11 mouse cellular contexts compared by ENCODE assay signal in the genomic region with DNA sequence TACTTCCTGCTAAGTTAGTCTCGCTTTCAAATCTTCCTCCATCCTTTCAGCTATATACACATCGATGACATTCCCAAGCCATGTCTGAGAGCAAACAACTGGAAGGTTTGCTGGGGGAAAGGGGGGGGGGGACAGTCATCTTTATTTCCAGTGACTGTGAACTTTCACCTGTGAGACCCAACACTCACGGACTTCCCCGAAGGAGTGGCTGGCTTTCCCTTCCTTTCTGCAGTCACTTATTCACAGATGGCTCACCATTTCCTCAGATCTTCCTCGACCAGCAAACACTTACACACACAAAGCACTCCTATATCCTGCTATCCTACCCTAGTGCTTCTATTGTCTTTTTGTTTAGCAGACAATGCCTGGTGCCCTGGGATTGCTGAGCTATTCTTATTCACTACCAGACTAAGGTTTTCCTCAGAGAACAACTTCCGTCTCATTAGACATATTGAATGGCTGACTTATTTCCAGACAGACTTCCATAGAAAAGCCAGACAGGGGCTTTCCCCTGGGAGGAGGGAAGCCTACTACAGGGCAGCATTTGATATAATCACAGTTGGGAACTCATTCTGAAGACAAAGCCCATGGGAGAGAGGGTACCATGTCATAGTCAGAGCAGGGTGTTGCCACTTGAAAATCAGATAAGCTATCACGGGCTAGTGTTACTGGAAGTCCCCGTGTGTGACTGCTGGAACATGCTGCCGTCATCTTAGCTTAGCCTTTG. TPM values are rescaled to one million over a fixed set of nuclear protein-coding genes. Genes with fewer than 3 reads are reported as not detected.
DNase-seq lines count a peak whose midpoint lies in the region; ATAC-seq and TF ChIP-seq lines count a peak whose summit lies in the region.
"Had no signal": no experiment of that assay in that cellular context is flagged by ENCODE, and none has a peak within 500 bp of the region (broad histone marks: within the 10 kb centered on the region; RNA-seq: fewer than 3 reads in every experiment).

No protein-coding gene starts in this region.

- H3K36me3 ChIP-seq in liver, embryonic 13.5 days: no peaks in the 10 kb centered on the region
- H3K36me3 ChIP-seq in hindbrain, embryonic 10.5 days: no peaks in the 10 kb centered on the region
- H3K36me3 ChIP-seq in neural tube, embryonic 11.5 days (ENCODE audit: control insufficient read depth, insufficient read depth, low read length): no peaks in the 10 kb centered on the region
- H3K36me3 ChIP-seq in stomach, postnatal 0 days (ENCODE audit: control insufficient read depth, insufficient read depth, low read length): no peaks in the 10 kb centered on the region

- H3K9ac ChIP-seq in liver, embryonic 13.5 days: no peak overlapping the region
- H3K9ac ChIP-seq in neural tube, embryonic 11.5 days (ENCODE audit: low read length): no peak overlapping the region
- no peak overlapping the region for H3K9ac ChIP-seq in stomach, postnatal 0 days (ENCODE audit: low read length)

- 37% methylated on average over 9 of the region's 9 CpGs for WGBS in liver, embryonic 13.5 days (ENCODE audit: insufficient replicate concordance)
- 40% methylated on average over 9 of the region's 9 CpGs for WGBS in hindbrain, embryonic 10.5 days
- WGBS in neural tube, embryonic 11.5 days: 31% methylated on average over 9 of the region's 9 CpGs
- 43% methylated on average over 9 of the region's 9 CpGs for whole genome bisulfite sequencing in stomach, postnatal 0 days

- H3K4me2 ChIP-seq in liver, embryonic 13.5 days: peak overlapping the region; percentile 21; the same call in 1 of the 2 replicates
- no peak overlapping the region for H3K4me2 ChIP-seq in neural tube, embryonic 11.5 days (ENCODE audit: low read depth)
- H3K4me2 ChIP-seq in stomach, postnatal 0 days (replicated peaks; ENCODE audit: low read depth): no peak overlapping the region

- TF ChIP-seq EP300 in stomach, postnatal 0 days (optimal IDR thresholded peaks at IDR 0.05): no peak

- H3K27ac ChIP-seq in liver, embryonic 13.5 days: peak overlapping the region; percentile 31; the same call in 1 of the 2 replicates
- H3K27ac ChIP-seq in hindbrain, embryonic 10.5 days: peak overlapping the region; percentile 73
- peak overlapping the region; percentile 24; the same call in 1 of the 2 replicates for H3K27ac ChIP-seq in neural tube, embryonic 11.5 days (ENCODE audit: low read depth, low read length)
- no peak overlapping the region for H3K27ac ChIP-seq in stomach, postnatal 0 days (replicated peaks)

- H3K4me3 ChIP-seq in liver, embryonic 13.5 days (replicated peaks): no peak overlapping the region
- H3K4me3 ChIP-seq in hindbrain, embryonic 10.5 days: peak overlapping the region; percentile 18
- H3K4me3 ChIP-seq in neural tube, embryonic 11.5 days (ENCODE audit: low read depth, low read length): no peak overlapping the region
- no peak overlapping the region for H3K4me3 ChIP-seq in stomach, postnatal 0 days (ENCODE audit: low read depth, low read length)

- peaks cover 71% of the 10 kb centered on the region for H3K4me1 ChIP-seq in liver, embryonic 13.5 days (replicated peaks)
- H3K4me1 ChIP-seq in hindbrain, embryonic 10.5 days (replicated peaks): peaks cover 29% of the 10 kb centered on the region
- 0 out of 2 replicates have a peak, but pooled peaks cover 2% of the 10 kb centered on the region for H3K4me1 ChIP-seq in neural tube, embryonic 11.5 days (ENCODE audit: control insufficient read depth, insufficient read depth, low read length)
- no peaks in the 10 kb centered on the region for H3K4me1 ChIP-seq in stomach, postnatal 0 days (replicated peaks; ENCODE audit: control insufficient read depth, insufficient read depth)

- ATAC-seq in liver, embryonic 13.5 days (ENCODE audit: low read depth): no peak
- ATAC-seq in neural tube, embryonic 11.5 days (ENCODE audit: insufficient read depth, low FRiP score, low TSS enrichment): peak; percentile 92
- ATAC-seq in stomach, postnatal 0 days (ENCODE audit: low FRiP score, low TSS enrichment): no peak
- no peak for ATAC-seq in erythroblast, adult 5-6 weeks (replicated peaks; ENCODE audit: low FRiP score, poor library complexity, severe bottlenecking)
- ATAC-seq: activated CD4-positive, CD25-positive, alpha-beta regulatory T cell, adult 4 months had no signal

- H3K9me3 ChIP-seq in liver, embryonic 13.5 days (replicated peaks): 0 out of 2 replicates have a peak, but pooled peaks cover 6% of the 10 kb centered on the region
- H3K9me3 ChIP-seq in hindbrain, embryonic 10.5 days: peaks cover 7% of the 10 kb centered on the region
- no peaks in the 10 kb centered on the region for H3K9me3 ChIP-seq in neural tube, embryonic 11.5 days (ENCODE audit: control insufficient read depth, low read length)
- no peaks in the 10 kb centered on the region for H3K9me3 ChIP-seq in stomach, postnatal 0 days (ENCODE audit: control insufficient read depth, low read length)

- no peak for TF ChIP-seq CTCF in stomach, postnatal 0 days (IDR thresholded peaks at IDR 0.05; ENCODE audit: low read depth)

- H3K27me3 ChIP-seq in liver, embryonic 13.5 days: no peaks in the 10 kb centered on the region
- peaks cover 63% of the 10 kb centered on the region for H3K27me3 ChIP-seq in hindbrain, embryonic 10.5 days (ENCODE audit: insufficient read depth, poor library complexity, severe bottlenecking)
- H3K27me3 ChIP-seq in neural tube, embryonic 11.5 days (ENCODE audit: control insufficient read depth, insufficient read depth, low read length): peaks cover 11% of the 10 kb centered on the region; the same call in 1 of the 2 replicates
- no peaks in the 10 kb centered on the region for H3K27me3 ChIP-seq in stomach, postnatal 0 days (ENCODE audit: control insufficient read depth, insufficient read depth, low read length)

- DNase-seq in liver, embryonic 13.5 days: no peak
- DNase-seq in liver: no peak
- DNase-seq in embryo, embryonic 11 days: peak; percentile 66
- peak; percentile 55 for DNase-seq in hindbrain, embryonic 10.5 days (ENCODE audit: low spot score)
- DNase-seq in neural tube, embryonic 11.5 days (ENCODE audit: low spot score): peak; percentile 70
- no peak for DNase-seq in thymus, postnatal 14 days
- DNase-seq in stomach, postnatal 0 days (ENCODE audit: low spot score): no peak
- DNase-seq: kidney, adult 2 months; lung, postnatal 36 days had no signal

RNA-seq across cellular contexts. Expression of gene Ssx2ip, which starts 24.5 kb away (rescaled TPM):
- 105 and 130 TPM in 2 replicates for polyA plus RNA-seq in liver, embryonic 13.5 days (2015; fragmentation: Nextera tagmentation; extraction: Ambion mirVana)
- polyA plus RNA-seq in hindbrain, embryonic 10.5 days (2016; fragmentation: Nextera tagmentation; extraction: Ambion mirVana): 20.2 and 26.0 TPM in 2 replicates
- 28.1 and 28.8 TPM in 2 replicates for polyA plus RNA-seq in neural tube, embryonic 11.5 days (2014; fragmentation: Nextera tagmentation; extraction: Ambion mirVana)
- polyA plus RNA-seq in stomach, postnatal 0 days (2015; fragmentation: Nextera tagmentation; extraction: Ambion mirVana): 12.9 and 14.1 TPM in 2 replicates
- 13.2 and 15.0 TPM in 2 replicates for total RNA-seq in erythroblast, adult 5-6 weeks (2015; ENCODE audit: low replicate concordance)
- 25.0 and 37.5 TPM in 2 replicates for total RNA-seq in erythroblast, adult 5-6 weeks (2017; ENCODE audit: low replicate concordance)

Comparison
In these comparisons a context has a peak if more than half of its experiments do, and no peak if none do; other contexts are left out.
1. DNase-seq: peak in embryo, embryonic 11 days (single experiment), hindbrain, embryonic 10.5 days (single experiment) and neural tube, embryonic 11.5 days (single experiment); none in liver, embryonic 13.5 days (single experiment), liver (single experiment), thymus, postnatal 14 days (single experiment) and stomach, postnatal 0 days (single experiment).